Mouse (Mus musculus) left cerebral cortex, postnatal 25 days (tissue): ENCODE data around the gene Areg. TPM values are rescaled to one million over a fixed set of nuclear protein-coding genes. Genes with fewer than 3 reads are reported as not detected.

Experiments
- DNase-seq, 2 experiments: peaks; one replicate each; pipeline ENCODE4 v3.0.0; 2022; ENCODE audit warnings: low spot score in 2 of 2, mixed read lengths in 1 of 2
- intact Hi-C: fragments of 180-260 bp; cut with DNase I; formaldehyde crosslinking; loops from one replicate; pipeline ENCODE4 v1.15.1; 2025
- total RNA-seq, 2 experiments: library from RNA; stranded (reverse); gene quantifications; 2 replicates each; pipeline ENCODE4 v1.2.3; 2021

Areg gene
- total RNA-seq, 2 experiments from 2014 or later: 0.37 TPM; not detected in 1

DNA sequence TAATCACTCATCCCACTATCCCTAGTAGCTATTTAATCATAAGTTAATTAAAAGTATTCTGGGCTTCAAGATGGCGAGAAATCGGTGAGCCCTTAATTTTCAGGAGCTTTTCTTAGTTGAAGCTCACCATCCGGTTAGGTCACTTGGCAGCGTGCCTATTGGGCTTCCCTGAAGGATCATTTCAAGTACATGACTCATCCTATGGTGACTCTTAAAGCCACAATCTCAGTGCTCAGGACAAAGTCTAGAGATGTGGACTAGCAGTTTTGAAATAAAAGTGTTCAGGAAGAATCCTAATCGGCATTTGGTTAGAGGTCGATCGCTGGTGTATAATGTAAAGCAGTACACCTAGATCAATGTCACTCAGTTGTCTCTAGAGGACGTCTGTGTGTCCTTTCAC, 17.3 kb downstream of the Areg start:
- DNase-seq: no peak
- intact Hi-C loops: no loop called here

DNA sequence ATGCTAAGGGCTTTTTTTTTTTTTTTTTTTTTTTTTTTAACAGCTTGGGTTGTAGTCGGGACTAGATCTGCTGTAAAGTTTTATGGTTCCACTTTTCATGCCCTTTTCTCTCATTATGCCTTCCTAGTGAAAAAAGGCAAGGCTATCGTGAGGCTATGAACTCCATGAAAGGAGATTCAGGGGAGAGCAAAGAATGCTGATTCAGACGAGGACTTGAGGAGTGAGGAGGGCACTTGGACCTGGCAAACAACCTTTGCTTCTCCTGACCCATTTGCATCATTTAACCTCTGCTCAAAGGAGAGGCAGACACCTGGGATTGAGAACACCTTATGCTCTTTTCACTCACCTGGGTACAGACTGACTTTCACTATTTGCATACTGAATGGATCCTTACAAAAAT, 17.8 kb downstream of the Areg start:
- no peak for DNase-seq
- intact Hi-C loops: no loop called here

DNA sequence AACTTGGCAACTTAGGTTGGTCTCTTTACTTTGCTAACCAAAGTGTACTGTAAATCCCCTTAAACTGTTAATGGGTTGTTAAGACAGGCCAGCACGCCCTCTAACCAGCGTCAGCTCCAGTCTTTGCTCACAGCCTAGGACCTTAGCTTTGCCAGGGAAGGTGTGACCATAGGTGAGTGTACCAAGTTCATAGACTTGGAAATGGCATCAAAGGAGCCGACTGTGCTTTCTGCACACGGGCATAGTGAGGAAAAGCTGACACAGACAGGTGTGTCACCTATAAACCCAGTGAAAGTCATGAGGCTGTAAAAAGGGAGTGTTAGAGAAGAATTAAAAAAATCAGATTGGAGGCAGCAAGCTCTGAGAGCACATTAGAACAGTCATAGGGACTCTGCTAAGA, 23.4 kb downstream of the Areg start:
- intact Hi-C loops: no loop called here
- DNase-seq: no peak

DNA sequence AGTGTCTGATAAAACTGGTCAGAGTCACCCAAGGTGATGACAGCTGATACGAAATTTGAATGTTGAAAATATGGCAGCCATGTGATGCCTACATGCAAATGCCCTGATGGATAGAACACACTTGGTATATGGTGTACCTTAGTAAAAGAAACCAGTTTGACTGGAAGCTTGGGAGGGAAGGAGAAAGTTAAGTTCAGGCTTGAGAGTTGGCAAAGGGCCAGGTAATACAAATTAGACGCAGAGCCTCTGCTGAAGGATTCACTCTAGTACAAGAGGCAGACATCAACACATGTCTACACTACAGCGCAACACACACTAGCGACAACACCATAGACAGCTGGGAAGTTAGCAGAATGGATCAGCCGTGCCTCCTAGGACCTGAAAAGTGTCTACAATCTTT, 27.2 kb downstream of the Areg start:
- DNase-seq: no peak
- intact Hi-C loops: no loop called here

DNA sequence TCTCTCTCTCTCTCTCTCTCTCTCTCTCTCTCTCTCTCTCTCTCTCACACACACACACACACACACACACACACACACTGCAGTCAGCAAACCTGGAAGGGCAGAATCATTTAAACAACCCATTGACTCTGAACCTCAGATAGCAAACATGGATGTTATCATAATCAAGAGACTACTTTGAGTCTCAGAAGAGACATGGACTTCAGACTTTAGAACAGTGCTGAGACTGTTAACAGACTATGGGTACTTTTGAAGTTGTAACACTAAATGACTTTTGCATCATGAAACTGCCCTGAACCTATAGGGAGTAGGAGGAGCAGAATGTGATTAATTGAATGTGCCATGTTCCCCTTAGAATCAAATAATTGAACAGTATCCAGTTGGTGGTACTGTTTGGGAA, 37.0 kb downstream of the Areg start:
- intact Hi-C loops: no loop called here
- DNase-seq: no peak

DNA sequence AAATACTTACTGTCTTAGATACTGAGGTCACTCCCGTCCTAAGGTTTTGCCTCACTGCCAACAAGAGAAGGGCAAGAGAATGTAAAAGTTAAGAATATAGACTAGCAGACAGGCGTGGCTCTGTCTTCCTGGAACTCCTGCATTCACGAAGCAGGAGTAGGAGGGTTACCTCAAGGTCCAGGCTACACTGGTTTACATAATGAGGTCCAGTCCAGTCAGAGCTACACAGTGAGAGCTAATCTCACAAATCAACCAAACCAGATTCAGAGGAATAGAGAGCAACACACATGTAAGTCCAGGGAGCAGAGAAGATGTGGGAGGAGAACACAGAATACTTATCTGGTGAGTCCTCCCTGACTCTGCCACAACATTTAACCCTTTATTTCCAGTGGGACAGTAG, 55.2 kb downstream of the Areg start:
- DNase-seq: no peak
- intact Hi-C loops: no loop called here

Other genes with a start within 250 kb of the Areg start
- gene Cxcl1, start 248.4 kb upstream of the Areg start, total RNA-seq: not detected
- not detected for gene Cxcl2, start 235.7 kb upstream of the Areg start, total RNA-seq
- 10 to 100 TPM; 14.2 to 14.6 TPM for gene Mthfd2l, start 208.5 kb upstream of the Areg start, total RNA-seq
- gene Epgn, start 112.1 kb upstream of the Areg start, total RNA-seq: under 1 TPM in 1 of 2 experiments, not detected in 1; 0.46 TPM
- not detected for gene Ereg, start 65.0 kb upstream of the Areg start, total RNA-seq